Mouse (Mus musculus): ENCODE measurements around the gene Hnrnpd. TPM values are rescaled to one million over a fixed set of nuclear protein-coding genes. Genes with fewer than 3 reads are reported as not detected.
A peak's percentile ranks its signal among the peaks of the same experiment; 100 is the strongest.

Hnrnpd gene
- polyA plus RNA-seq, 1 experiment from 2014 or later, result 196 TPM

GRCm38 (mm10) chr5:99994166-99994565 is 15.4 kb upstream of the Hnrnpd start:
- H3K4me1 ChIP-seq (ENCODE audit: insufficient read depth), result no peaks in the 10 kb centered on the region
- H3K27me3 ChIP-seq (ENCODE audit: insufficient read depth, low read length), result no peaks in the 10 kb centered on the region
- 0 out of 2 replicates have a peak, but pooled peaks cover 3% of the 10 kb centered on the region for H3K9me3 ChIP-seq (ENCODE audit: low read depth, low read length)
- DNase-seq (no peak), ATAC-seq (ENCODE audit: insufficient read depth) (no peak)
- H3K4me2 ChIP-seq, result no peak overlapping the region
- 67% methylated on average over 3 of the region's 3 CpGs for WGBS
- H3K9ac ChIP-seq, result no peak overlapping the region
- no peak overlapping the region for H3K4me3 ChIP-seq (ENCODE audit: low read depth, low read length)
- H3K36me3 ChIP-seq (ENCODE audit: insufficient read depth), result no peaks in the 10 kb centered on the region
- no peak for TF ChIP-seq CTCF (IDR thresholded peaks at IDR 0.05; ENCODE audit: low read depth)
- no peak overlapping the region for H3K27ac ChIP-seq (ENCODE audit: low read depth)

- DNase-seq, result no peak
- H3K27me3 ChIP-seq (ENCODE audit: insufficient read depth, low read length), result no peaks in the 10 kb centered on the region
- 79% methylated on average over 9 of the region's 9 CpGs for WGBS
Measured at GRCm38 (mm10) chr5:99983452-99984061, 4.8 kb upstream of the Hnrnpd start.

GRCm38 (mm10) chr5:99977516-99978301 is 1.0 kb downstream of the Hnrnpd start:
- under 1% methylated on average over 48 of the region's 50 CpGs for WGBS
- peak overlapping the region; percentile 97 for H3K4me3 ChIP-seq (ENCODE audit: low read depth, low read length)
- H3K36me3 ChIP-seq (ENCODE audit: insufficient read depth), result peaks cover 22% of the 10 kb centered on the region
- peak overlapping the region; percentile 100 for H3K27ac ChIP-seq (ENCODE audit: low read depth)
- peak; percentile 92 for DNase-seq
- H3K4me2 ChIP-seq, result peak overlapping the region; percentile 86
- peak overlapping the region; percentile 99 for H3K9ac ChIP-seq
- H3K9me3 ChIP-seq (ENCODE audit: low read depth, low read length), result no peaks in the 10 kb centered on the region
- TF ChIP-seq CTCF (IDR thresholded peaks at IDR 0.05; ENCODE audit: low read depth), result no peak
- H3K4me1 ChIP-seq (ENCODE audit: insufficient read depth), result peaks cover 17% of the 10 kb centered on the region
- H3K27me3 ChIP-seq (ENCODE audit: insufficient read depth, low read length), result no peaks in the 10 kb centered on the region
- peak; percentile 68 for ATAC-seq (ENCODE audit: insufficient read depth)

More at GRCm38 (mm10) chr5:99983452-99984061, 4.8 kb upstream of the Hnrnpd start:
- no peak overlapping the region for H3K27ac ChIP-seq (ENCODE audit: low read depth)
- no peaks in the 10 kb centered on the region for H3K4me1 ChIP-seq (ENCODE audit: insufficient read depth)
- H3K9ac ChIP-seq, result no peak overlapping the region
- no peak for ATAC-seq (ENCODE audit: insufficient read depth)
- TF ChIP-seq CTCF (IDR thresholded peaks at IDR 0.05; ENCODE audit: low read depth), result no peak
- H3K4me3 ChIP-seq (ENCODE audit: low read depth, low read length), result no peak overlapping the region
- peaks cover 3% of the 10 kb centered on the region; the same call in 1 of the 2 replicates for H3K36me3 ChIP-seq (ENCODE audit: insufficient read depth)
- no peaks in the 10 kb centered on the region for H3K9me3 ChIP-seq (ENCODE audit: low read depth, low read length)
- H3K4me2 ChIP-seq, result no peak overlapping the region

- Histone ChIP-seq H3K4me1 (ENCODE audit: insufficient read depth) (peaks cover 17% of the 10 kb centered on the region), H3K4me2 (peak overlapping the region; percentile 86), H3K36me3 (ENCODE audit: insufficient read depth) (peaks cover 26% of the 10 kb centered on the region), H3K27me3 (ENCODE audit: insufficient read depth, low read length) (no peaks in the 10 kb centered on the region), H3K9ac (peak overlapping the region; percentile 99), H3K4me3 (ENCODE audit: low read depth, low read length) (peak overlapping the region; percentile 97), H3K27ac (ENCODE audit: low read depth) (no peak overlapping the region), H3K9me3 (ENCODE audit: low read depth, low read length) (no peaks in the 10 kb centered on the region)
- TF ChIP-seq CTCF (IDR thresholded peaks at IDR 0.05; ENCODE audit: low read depth), result no peak
- WGBS, result 2% methylated on average over 8 of the region's 8 CpGs
- ATAC-seq (ENCODE audit: insufficient read depth) (no peak), DNase-seq (peak; percentile 63)
Measured at GRCm38 (mm10) chr5:99976334-99976955, 2.3 kb downstream of the Hnrnpd start.

- peaks cover 29% of the 10 kb centered on the region for H3K36me3 ChIP-seq (ENCODE audit: insufficient read depth)
Measured at GRCm38 (mm10) chr5:99975776-99976175, 3.0 kb downstream of the Hnrnpd start.

GRCm38 (mm10) chr5:99975061-99975460 is 3.7 kb downstream of the Hnrnpd start:
- Histone ChIP-seq H3K9ac (peak overlapping the region; percentile 16; the same call in 1 of the 2 replicates), H3K9me3 (ENCODE audit: low read depth, low read length) (no peaks in the 10 kb centered on the region), H3K27me3 (ENCODE audit: insufficient read depth, low read length) (no peaks in the 10 kb centered on the region), H3K27ac (ENCODE audit: low read depth) (no peak overlapping the region), H3K4me2 (peak overlapping the region; percentile 86), H3K4me3 (ENCODE audit: low read depth, low read length) (peak overlapping the region; percentile 97), H3K4me1 (ENCODE audit: insufficient read depth) (peaks cover 17% of the 10 kb centered on the region), H3K36me3 (ENCODE audit: insufficient read depth) (peaks cover 32% of the 10 kb centered on the region)
- TF ChIP-seq CTCF (IDR thresholded peaks at IDR 0.05; ENCODE audit: low read depth), result no peak
- WGBS, result 34% methylated on average over 4 of the region's 4 CpGs
- DNase-seq (no peak), ATAC-seq (ENCODE audit: insufficient read depth) (no peak)

More at GRCm38 (mm10) chr5:99975776-99976175, 3.0 kb downstream of the Hnrnpd start:
- Histone ChIP-seq H3K9me3 (ENCODE audit: low read depth, low read length) (no peaks in the 10 kb centered on the region), H3K27me3 (ENCODE audit: insufficient read depth, low read length) (no peaks in the 10 kb centered on the region), H3K4me1 (ENCODE audit: insufficient read depth) (peaks cover 17% of the 10 kb centered on the region), H3K4me2 (peak overlapping the region; percentile 86), H3K9ac (peak overlapping the region; percentile 48), H3K4me3 (ENCODE audit: low read depth, low read length) (peak overlapping the region; percentile 97), H3K27ac (ENCODE audit: low read depth) (no peak overlapping the region)
- ATAC-seq (ENCODE audit: insufficient read depth) (no peak), DNase-seq (no peak)
- TF ChIP-seq CTCF (IDR thresholded peaks at IDR 0.05; ENCODE audit: low read depth), result no peak
- WGBS, result 36% methylated on average over 1 of the region's 1 CpGs

GRCm38 (mm10) chr5:99973941-99974340 is 4.8 kb downstream of the Hnrnpd start:
- H3K4me3 ChIP-seq (ENCODE audit: low read depth, low read length), result peak overlapping the region; percentile 14; the same call in 1 of the 2 replicates
- no peak for TF ChIP-seq CTCF (IDR thresholded peaks at IDR 0.05; ENCODE audit: low read depth)
- ATAC-seq (ENCODE audit: insufficient read depth), result no peak
- WGBS, result 10% methylated on average over 2 of the region's 2 CpGs
- no peak for DNase-seq
- peaks cover 38% of the 10 kb centered on the region for H3K36me3 ChIP-seq (ENCODE audit: insufficient read depth)
- peak overlapping the region; percentile 86 for H3K4me2 ChIP-seq
- no peaks in the 10 kb centered on the region for H3K27me3 ChIP-seq (ENCODE audit: insufficient read depth, low read length)
- no peaks in the 10 kb centered on the region for H3K9me3 ChIP-seq (ENCODE audit: low read depth, low read length)
- H3K4me1 ChIP-seq (ENCODE audit: insufficient read depth), result peaks cover 17% of the 10 kb centered on the region
- H3K9ac ChIP-seq, result no peak overlapping the region; the same call in 1 of the 2 replicates
- H3K27ac ChIP-seq (ENCODE audit: low read depth), result no peak overlapping the region
